Mouse (Mus musculus) retina, postnatal 1 day (tissue): ENCODE data around the gene Bgn.

Experiments used
- DNase-seq: peaks from one replicate; pipeline ENCODE4 v3.0.0-alpha.2; 2012

The Bgn gene

DNA sequence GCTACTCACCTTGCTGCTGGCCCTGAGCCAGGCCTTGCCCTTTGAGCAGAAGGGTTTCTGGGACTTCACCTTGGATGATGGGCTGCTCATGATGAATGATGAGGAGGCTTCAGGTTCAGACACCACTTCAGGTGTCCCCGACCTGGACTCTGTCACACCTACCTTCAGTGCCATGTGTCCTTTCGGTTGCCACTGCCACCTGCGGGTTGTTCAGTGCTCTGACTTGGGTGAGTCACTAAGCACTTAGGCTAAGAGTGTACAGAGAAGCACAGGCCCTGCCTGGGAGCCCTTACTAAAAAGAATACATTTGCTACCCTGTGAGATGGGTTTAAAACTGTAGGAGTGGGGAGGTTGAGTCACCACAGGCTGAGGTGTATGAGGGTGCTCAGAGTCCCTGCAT is 7.4 kb downstream of the Bgn start:
- DNase-seq: no peak

DNA sequence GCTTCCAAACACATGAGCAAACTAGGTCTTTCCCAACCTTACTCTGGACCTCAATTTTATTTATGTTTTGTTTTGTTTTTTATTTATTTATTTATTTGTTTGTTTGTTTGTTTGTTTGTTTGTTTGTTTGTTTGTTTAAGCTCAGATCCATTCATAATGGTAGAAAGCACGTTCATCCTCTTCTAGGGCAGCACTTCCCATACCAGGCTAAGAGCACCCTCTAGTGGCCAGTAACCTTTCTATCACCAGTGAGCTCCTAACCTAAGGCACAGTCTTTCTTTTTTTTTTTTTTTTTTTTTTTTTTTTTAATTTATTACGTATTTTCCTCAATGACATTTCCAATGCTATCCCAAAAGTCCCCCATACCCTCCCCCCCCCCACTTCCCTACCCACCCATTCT is 10.2 kb downstream of the Bgn start:
- DNase-seq: peak; percentile 77

DNA sequence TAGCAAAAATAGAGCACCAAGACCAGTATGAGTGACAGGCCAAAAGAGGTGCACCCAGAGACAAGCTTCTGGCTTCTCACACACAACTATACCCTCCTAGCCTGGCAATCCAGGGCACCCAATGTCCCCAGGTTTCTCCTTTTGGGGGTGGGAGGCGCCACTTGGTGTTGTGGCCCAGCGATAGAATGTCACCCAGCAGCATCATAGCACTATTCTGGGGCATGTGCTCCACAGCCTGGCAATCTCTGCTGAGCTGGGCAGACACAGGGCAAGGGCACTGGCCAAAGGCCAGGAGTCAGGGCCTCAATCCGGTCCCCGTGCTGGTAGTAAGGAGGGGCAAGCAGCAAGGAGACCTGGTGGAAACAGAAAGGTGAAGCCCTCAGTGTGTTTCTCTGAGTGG is 13.3 kb downstream of the Bgn start:
- no peak for DNase-seq

DNA sequence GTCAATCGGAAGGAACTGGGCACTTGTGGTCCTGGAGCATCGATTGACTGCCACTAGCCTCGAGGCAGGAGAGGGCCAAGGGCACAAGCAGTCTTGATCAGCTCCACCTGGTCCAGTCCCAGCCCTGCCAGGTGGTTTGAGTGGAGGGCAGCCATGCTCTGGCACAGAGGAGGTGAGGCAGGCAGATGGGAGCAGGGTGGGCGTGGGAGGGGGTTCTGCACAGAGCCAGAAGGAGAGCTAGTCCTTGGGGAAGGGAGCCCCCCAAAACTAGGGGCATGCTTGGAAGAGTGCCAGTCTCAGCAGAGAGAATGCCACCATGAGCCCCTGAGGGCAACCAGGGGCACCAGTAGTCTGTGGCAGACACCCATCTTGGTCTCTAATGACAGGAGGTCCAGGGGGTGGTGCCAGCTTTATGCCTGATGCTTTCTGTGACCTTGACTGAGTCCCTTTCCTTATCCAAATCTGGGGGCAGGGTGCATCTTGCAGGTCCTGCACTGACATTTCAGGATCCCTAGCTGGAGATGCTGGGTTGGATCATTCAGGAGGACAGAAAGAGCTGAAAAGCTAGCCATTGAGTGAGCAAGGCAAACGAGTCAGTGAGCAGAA is 21.8 kb downstream of the Bgn start:
- DNase-seq: no peak

DNA sequence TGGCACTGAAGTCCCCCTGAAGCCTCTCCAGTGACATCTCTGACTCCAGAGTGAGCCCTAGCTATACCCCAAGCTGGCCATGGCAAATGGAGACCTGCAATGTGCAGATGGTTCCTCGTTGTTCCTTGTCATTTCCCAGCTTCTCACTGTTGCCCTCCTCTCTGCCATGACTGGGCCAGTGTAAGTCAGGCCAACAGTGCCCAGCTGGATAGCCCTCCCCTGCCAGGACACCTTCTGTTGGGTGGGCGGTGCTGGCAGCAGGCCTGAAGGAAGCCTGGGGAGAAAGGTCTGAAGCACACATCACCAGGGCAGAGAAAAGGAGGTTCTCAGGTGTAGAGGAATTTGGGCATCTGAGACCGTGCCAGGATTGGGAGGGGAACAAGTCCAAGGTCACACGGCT is 23.2 kb downstream of the Bgn start:
- no peak for DNase-seq

DNA sequence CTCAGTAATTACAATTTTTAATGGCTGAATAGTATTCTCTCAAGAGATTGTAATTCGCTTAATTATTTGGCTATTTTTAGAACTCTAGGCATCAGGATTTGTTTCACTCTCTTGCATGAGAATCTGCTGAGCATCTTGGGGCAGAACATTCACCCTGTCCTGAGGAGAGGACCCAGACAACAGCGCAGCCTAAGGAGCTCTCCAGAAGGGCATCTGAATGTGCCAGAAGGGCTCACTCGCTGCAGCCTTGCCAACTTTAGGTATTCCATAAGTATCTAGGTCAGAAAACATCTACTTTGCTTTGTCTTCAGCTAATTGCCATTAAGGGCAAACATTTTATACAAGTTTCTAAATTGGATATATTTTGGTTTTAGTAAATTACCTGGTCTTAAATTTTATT is 25.8 kb downstream of the Bgn start:
- DNase-seq: no peak

DNA sequence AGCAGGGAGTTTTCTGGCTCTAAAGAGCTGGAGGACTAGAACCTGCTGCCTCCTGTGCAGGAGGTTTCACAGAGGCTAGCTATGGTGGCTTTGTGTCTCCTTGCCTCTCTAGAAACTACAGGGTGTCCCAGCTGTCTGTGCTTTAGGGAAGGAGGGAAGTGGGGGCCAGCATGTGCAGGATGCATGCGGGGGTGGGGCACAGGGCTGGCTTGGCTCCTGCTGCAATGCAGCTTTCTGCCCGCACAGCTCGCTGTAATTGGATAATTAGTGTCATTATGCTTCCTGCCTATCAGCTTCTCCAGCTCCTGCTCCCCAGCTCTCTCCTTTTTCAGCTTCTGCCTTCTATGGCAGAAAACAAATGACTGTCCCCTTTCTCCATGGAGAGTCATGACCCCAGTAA is 29.5 kb downstream of the Bgn start:
- peak; percentile 27 for DNase-seq

DNA sequence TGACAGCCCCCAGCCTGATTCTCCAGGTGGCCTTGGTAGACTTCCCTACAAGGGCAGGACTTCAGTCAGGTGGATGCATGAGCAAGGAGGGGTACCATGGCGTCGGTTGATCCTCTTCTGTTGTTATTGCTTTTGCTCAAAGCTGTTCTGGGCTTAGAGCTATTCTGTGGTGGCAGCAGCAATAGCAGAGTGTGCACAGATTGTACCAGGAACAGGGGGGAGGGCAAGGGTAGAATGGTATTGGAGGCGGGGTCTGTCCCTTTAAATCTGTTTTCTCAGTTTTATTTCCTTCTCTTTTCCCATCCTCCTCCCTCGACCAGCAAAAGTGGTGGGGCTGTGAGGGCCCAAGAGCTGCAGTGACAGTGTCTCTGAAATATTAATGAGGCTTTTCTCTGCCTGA is 33.2 kb downstream of the Bgn start:
- peak; percentile 3 for DNase-seq

DNA sequence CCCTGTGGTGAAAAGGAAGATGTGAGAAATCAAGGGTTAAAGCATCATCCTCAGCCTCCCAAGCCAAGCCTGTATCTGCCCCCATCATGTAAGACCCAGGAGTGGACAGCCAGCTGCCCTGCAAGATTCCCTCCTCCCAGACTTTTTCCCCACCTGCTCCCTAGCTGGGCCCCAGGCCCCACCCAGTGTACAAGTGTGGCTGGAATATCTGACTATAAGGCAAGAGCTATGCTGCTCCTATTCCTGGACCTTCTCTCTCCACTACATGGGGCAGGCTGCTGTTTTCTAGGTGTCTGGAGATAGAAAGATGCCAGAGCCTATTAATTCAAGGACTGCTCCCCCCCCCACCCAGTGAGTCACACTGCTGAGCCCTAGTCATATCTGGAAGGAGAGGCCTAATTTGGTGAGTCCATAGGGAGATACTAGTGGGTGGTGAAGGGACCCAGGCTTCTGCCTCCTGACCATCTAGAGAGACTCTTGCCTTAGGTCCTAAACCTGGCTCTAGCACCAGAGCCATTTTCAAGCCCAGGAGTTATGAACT is 33.7 kb downstream of the Bgn start:
- DNase-seq: no peak

DNA sequence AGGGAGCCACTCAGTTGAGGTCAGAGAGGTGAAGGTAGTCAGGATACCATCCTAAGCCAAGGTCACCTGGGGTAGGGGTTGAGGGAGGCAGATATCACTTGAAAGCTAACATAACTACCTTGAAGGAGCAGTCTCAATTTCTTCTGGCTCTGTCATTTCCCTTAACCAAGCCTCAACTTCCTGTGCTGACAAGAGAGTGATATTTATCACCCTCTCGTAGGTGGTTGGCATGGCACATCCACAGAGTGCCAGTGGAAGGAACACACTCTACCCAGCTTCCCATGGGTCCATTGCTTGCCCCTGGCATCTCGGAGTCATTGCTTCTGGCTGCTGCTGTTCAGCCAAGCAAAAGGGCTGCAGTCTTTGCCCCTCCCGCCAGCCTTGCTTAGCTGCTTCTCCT is 37.3 kb downstream of the Bgn start:
- DNase-seq: no peak

DNA sequence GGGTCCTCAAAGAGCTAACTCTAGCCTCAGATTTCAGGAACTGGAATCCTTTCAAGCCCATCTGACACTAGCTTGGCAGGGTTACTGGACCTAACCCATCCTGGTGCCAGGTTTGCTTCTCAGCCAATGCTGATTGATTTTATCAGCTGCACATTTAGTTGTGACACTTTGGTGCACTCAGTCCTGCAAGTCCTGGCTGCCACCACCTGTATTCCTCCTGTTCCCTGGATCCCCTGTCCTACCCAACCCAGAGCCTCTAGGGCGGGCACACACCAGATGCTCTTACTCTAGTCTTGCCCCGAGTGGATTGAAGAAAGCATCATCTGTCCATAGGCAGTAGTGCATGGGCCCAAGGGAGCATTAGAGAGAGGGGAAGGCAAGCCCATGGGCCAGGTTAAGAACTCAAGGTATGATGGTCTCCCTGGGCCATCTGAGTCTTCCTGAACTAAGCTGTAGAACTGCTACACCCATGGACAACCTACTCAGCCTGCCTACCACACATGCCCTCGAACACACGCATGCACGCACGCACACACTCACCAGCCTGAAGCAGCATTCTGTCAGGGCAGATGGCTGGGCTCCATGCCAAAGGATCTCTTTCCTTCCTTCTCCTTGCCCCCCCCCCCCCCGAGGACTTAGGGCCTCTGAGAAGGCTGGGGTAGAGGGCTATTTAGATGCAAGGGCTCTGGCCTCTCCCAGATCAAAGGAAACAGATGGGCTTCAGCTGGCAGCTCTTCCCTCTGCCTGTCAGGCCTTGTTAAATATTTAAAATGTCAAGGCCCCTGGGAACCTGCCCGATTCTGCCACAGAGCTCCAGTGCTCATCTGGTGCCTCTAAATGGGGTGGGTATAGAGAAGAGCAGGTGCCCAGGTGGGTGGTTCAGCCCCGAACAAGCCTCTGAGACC is 41.2 kb downstream of the Bgn start:
- peak; percentile 79 for DNase-seq

DNA sequence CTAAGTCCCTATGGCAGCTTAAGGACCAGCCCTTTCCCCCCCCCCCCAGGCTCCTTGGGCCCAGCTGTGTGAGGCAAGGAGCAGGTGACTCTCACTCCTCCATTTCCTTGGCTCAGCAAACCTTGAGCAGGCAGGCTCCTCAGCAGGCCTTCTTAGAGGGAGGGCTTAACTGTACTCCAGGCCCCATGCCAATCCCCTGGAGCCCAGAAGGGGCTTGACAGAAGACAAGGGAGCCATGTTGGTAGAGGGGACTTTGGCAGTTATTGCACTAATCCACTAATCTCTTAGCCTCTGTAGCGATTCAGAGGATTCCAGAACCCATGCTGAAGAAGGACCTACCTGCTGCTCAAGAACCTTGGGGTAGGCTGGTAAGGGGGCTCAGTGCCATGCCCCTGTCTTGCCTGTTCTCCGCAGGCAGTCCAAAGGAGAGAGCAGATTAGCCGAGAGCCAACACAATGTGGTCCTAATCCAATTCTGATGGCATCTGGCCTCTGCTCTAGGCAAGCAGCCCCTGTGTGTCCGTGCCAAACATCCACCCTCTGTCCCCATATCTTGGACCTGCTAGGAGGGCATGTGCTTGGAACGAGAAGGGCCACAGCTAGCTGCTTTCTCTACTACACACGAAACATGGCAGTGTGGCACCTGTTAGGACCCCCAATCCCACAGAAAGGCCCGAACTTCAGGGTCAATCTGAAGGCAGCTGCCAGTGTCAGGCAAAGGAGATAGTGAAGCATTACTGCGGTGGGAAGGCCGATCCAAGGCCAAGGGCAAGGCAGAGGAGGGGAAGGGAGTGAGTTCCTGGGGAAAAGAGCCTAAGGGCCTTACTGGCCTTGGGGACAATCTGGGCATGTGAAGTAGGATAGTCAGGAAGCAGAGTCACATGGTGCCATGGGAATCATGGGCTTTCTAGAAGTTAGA is 42.1 kb downstream of the Bgn start:
- DNase-seq: peak; percentile 65

DNA sequence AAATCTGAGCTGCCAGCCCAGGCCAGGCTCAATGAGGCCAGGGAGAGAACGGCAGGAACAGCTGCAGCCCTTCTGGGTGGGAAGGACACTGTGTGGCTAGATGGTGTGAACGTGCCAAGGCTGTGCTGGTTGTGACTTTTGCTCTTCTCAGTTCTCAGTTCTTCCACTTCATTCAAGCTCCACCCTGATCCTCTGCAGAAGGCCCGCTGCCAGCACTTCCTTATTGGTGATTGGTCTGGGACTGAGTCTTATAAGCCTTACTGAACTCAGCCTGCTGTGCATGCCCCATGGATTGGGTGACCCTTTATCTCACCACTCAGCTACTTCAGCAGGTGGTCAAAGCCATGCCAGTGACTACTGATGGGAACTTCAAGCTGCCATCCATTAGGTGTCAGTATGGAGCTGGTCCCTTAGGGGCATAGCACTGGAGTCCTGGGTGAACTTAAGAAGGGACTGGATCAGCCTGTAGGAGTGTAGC is 43.0 kb downstream of the Bgn start:
- peak; percentile 24 for DNase-seq

DNA sequence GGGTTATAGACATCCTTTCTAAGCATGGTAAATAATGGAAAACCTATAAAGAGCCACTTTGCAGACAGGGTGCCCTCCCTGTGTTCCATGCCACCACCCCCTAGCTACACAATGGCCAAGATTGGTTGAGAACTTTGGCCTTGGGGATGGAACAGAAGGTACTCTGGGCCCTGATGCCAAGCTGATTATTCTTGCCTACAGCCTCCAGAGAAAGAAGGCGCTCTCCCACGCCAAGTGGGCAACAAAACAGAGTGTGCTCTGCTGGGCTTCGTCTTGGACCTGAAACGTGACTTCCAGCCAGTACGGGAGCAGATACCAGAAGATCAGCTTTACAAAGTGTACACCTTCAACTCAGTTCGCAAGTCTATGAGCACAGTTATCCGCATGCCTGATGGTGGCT is 54.5 kb downstream of the Bgn start:
- DNase-seq: no peak

DNA sequence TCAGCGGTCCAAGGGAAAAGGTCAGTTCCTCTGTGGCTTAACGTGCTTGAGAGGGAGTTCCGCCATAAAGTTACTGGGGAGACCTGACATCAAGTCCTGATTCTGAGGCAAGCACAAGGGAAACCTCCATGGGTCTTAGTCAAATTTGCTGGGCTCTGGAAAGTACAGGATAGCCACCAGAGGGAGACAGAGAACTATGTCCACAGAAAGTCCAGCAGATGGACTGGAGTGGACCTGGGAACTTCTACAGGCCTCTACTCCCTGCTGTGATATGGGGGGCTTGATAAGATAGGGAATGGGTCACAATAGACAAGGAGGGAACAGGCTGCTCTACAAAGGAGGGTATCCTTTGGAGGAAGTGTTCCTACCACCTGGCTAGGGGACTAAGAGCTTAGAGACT is 59.9 kb downstream of the Bgn start:
- DNase-seq: peak; percentile 36
